Mouse (Mus musculus) 3T3-L1 (cell line): ENCODE measurements around the gene Chst11.
A peak's percentile ranks its signal among the peaks of the same experiment; 100 is the strongest.

Experiments used
- DNase-seq: peaks from one replicate; pipeline ENCODE4 v3.0.0-alpha.2; 2015; ENCODE audit warnings: low read depth, low spot score

Chst11 gene

DNA sequence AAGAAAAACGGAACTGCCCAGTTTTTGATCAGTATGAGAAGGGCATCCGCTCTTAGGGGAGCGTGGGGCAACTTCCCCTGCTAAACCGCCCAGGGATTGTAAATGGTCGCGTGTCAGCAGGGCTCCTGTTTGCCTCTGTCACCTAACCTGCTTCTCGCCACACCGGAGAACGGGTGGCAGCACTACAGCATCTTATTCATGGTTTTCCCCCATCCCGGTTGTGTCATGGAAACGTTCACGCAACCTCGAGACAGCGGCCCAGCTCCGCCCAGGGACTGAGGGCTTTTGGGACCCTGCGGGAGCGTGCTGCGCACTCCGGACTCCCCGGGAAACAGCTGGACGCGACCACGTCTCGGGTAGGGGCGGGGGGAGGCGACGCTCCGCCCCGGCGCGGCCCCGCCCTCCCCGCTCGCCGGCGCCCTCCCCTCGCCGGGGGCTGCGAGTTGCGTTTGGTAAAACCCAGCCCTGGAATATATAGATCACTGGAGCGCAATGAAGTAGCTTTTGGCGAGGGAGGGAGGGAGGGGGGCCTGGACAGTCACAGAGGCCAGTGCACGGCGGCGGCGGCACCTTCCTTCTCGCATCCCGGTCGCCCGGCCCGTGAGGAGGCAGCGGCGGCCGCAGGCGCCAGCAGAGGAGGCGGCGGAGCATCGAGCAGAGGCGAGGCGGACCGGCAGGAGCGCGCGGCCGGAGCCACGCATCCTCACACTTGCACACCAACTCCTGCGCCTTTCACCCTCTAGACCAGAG is at the start of gene Chst11:
Gene Chst11 (plus strand): TSS at position 549 of the 750 bp plus-strand sequence.
- peak; percentile 57 for DNase-seq

DNA sequence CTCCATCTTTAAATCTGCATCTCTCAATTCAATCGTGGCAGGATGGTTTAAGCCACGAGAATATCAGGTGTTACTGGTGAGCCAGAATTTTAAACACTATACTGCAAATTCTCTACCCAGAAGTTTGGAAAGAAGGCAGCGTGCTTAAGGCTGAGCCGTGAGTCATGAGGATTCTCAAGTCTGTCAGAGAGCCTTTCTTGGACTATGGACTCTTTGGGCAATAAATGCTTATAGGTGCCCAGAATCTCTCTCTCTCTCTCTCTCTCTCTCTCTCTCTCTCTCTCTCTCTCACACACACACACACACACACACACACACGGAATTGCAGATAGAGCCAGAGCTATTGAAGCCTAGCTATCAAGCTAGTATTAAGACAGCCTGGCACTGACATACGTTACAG is 49.5 kb upstream of the Chst11 start:
- no peak for DNase-seq

DNA sequence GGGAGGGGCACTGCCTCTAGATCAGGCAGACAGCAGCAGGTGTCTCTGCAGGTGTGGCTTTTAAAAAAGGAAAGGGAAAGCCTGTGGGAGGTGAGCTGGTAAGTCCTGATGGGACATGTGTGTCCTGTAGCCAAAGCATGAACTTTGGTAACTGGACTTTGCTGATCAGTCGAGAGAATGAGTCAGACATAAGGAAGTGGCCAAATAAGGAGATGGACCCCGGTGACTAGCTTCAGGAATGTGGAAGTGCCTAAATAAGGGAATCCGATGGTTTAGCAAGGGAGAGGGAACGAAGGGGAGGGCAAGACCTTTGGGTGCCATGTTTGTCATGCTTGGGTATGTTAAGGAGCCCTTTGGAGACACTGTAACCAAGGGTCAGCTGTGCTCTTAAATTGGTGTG is 31.9 kb upstream of the Chst11 start:
- DNase-seq: peak; percentile 23

DNA sequence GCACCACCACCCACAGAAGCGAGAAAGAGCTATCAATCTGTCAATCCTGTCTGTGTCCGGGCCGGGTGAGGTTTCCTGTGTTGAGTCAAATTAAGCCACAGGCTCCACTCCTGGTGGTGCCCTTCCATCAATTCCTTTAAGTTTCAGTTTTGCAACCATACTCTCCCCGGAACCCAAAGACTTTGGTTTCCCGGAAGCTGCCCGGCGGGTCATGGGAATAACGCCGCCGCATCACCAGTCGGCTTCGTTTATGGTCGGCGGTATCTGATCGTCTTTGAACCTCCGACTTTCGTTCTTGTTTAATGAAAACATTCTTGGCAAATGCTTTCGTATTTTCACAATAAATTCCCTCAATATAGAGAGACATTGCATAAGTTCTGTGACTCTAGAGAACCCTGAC is 30.2 kb upstream of the Chst11 start:
- peak; percentile 19 for DNase-seq

GRCm38 (mm10) chr10:82958218-82958761 is 27.0 kb upstream of the Chst11 start:
- peak; percentile 68 for DNase-seq

GRCm38 (mm10) chr10:82959316-82959715 is 26.0 kb upstream of the Chst11 start:
- DNase-seq: no peak

GRCm38 (mm10) chr10:82961302-82961701 is 24.0 kb upstream of the Chst11 start:
- no peak for DNase-seq

- DNase-seq: no peak
Observed at GRCm38 (mm10) chr10:82962018-82962417, 23.3 kb upstream of the Chst11 start.

- DNase-seq: peak; percentile 68
Observed at GRCm38 (mm10) chr10:82962472-82963020, 22.8 kb upstream of the Chst11 start.

- no peak for DNase-seq
Observed at GRCm38 (mm10) chr10:82964491-82964890, 20.8 kb upstream of the Chst11 start.

GRCm38 (mm10) chr10:82966672-82967071 is 18.6 kb upstream of the Chst11 start:
- no peak for DNase-seq

GRCm38 (mm10) chr10:82969612-82970011 is 15.7 kb upstream of the Chst11 start:
- DNase-seq: no peak

DNA sequence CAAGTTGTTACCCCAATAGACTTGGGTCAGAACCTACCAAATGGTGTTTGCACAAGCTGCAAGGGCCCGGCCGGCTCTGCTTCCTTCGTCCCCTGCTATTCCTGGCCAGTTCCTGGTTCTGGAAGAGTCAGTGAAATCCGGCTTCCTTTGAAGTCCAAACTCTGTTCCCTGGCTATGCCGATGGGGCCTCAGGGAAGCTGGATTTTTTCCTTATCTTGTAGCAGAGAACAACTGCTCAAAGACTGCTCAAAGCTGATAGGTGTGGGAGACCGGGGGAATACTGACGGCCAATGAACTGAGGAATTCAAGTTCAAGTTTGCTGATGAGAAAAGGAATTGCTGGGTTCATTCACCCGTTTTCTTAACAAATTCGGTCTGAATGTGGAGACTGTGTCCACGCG is 13.7 kb upstream of the Chst11 start:
- no peak for DNase-seq

DNA sequence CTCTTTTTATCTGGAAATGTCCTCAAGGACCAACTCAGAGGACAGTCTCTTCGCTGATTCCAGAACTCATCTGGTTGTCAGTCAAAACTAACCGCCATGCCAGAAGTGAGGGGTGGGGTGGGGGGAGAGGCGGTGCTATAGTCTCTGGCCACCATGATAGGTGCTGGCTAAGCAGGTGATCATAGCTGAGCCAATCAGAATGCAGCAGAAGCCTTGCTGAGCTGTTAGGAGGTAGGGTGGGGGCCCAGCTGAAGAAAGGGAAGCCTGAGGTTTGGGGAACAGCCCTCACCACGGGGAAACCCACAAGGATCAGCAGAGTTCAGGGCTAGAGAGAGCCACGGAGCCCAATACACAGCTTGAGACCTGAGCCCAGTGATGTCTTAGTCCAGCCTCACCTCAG is 11.1 kb upstream of the Chst11 start:
- no peak for DNase-seq

DNA sequence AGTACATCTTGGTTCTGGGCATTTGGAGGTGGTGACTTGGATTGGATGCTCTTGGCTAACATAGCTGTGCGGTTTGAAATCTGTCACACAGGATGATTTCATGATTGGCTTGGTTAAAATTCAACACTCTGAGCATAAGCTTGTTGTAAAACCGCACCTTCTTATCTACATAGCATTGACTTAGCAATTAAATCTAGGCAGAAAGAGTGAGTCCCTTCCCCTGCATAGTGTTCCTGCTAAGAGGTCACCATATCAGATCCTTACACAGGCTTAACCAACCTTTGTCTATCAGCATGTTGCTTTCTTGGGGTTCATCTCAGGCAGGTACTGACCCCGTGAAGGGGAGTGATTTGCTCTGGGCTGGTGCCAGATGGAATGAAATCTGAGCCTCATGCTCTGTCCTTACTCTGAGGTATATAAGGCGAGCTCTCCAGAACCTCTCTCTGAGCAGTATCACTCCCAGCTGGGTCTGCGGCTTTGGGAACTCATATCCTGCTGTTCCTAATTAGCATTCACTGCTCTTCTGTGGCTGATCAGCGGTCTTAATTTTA is 10.6 kb upstream of the Chst11 start:
- DNase-seq: no peak

- no peak for DNase-seq
Observed at GRCm38 (mm10) chr10:82975806-82976205, 9.5 kb upstream of the Chst11 start.

DNA sequence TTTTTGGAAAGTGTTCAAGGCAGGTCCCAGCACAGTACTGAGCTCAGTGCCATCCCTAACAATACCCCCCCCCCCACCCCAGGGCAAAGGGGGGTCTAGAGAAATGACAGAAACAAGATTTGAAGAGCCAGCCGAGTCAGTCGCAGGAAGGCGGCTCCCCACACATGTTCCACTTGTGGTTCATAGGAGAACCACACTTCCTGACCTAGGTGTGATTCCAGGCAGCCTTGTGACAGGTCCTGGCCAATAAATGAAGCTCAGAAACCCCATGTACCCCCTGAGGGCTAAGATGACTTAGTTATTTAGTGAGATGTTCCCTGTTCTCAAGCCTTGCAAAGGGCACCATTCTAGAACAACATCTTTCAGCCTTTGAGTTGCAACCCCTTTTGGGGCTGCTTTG is 3.0 kb upstream of the Chst11 start:
- no peak for DNase-seq

GRCm38 (mm10) chr10:82985700-82986131 is 418 bp downstream of the Chst11 start:
- peak; percentile 73 for DNase-seq

- peak; percentile 27 for DNase-seq
Observed at GRCm38 (mm10) chr10:82986251-82986992, 1.1 kb downstream of the Chst11 start.

GRCm38 (mm10) chr10:82986993-82987349 is 1.7 kb downstream of the Chst11 start:
- peak; percentile 40 for DNase-seq

- DNase-seq: no peak
Observed at GRCm38 (mm10) chr10:82987394-82987793, 2.1 kb downstream of the Chst11 start.

DNA sequence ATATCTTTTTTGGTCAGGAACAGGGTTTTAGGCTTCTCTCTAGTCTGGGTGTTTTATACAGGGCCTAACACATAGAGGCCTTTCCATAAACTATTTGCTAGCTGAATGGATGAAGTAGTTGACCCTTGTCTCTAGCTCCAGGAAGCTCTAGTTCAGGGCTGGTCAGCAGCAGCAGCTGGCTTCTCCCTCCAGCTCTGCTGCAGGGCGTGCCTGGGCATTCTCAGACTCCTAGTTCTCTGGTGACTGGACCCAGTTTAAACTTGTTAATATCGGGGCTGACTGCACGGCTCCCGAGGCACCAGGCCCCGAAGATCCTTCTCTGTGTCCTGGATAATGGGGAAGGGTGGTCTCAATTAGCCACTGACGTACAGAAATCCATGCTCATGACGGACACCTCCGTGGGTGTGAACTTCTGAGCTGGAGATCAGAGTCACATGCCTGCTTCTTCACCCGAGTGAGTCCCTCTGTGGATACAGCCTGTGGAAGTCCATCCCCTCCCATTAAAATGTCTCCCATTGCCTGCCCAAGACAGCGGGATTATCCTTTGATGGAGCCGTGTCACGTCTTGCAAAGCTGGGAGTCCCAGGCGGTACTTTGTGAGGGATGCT is 4.2 kb downstream of the Chst11 start:
- DNase-seq: peak; percentile 24
